Mouse (Mus musculus): ENCODE measurements at regions not wholly inside any gene's neighbourhood (a gene's known extent, or its start where the extent isn't known, plus 50 kb on each side); places are given as distances from the start of the nearest gene placed in this dataset.

DNA sequence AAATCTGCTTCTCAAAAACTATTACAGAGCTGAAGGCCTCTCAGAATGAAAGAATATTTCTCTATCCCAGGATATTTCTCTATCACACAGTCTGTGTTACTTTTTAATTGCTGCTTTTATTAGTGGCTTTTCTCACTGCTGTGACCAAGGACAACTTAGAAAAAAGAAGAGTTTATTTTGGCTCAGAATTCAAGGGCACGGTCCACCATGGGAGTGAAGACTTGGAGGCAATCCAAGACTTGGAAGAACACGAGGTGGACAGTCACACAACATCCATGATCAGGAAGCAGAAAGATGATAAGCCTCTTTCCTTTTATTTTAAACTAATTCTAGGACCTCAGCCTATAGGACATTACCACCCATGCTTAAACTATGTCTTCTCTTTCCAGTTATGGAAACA is 561.5 kb downstream of the Pdcd6ip start:
- Histone ChIP-seq H3K27ac (ENCODE audit: low read depth, low read length) (no peak overlapping the region), H3K4me3 (ENCODE audit: low read length) (no peak overlapping the region), H3K9me3 (ENCODE audit: control insufficient read depth, low read length) (no peaks in the 10 kb centered on the region), H3K9ac (ENCODE audit: low read depth, low read length) (no peak overlapping the region), H3K4me1 (ENCODE audit: control insufficient read depth, insufficient read depth, low read depth, low read length) (no peaks in the 10 kb centered on the region), H3K36me3 (ENCODE audit: control insufficient read depth, insufficient read depth, low read length) (no peaks in the 10 kb centered on the region), H3K4me2 (ENCODE audit: low read length) (no peak overlapping the region), H3K27me3 (replicated peaks; ENCODE audit: control insufficient read depth, insufficient read depth, low read length) (no peaks in the 10 kb centered on the region)
- 62% methylated on average over 2 of the region's 2 CpGs for WGBS
- no peak for ATAC-seq

DNA sequence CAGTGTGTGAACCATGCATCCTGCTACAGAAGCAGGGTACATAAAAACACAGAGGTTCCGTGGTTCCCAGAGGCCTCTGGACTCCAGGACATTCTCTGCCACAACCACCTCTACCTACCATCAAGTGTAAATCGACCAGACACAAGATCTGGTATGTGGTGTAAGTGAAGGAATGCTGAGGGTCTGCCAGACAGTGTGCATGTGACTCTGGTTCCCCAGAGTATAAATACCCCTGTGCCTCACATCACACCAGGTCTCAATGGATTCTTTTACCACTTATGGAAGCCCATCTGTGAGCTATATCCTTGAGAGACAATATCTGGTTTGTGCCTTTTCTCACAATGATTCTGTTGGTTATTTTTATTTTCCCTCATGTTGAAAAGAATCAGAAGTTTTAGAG is 563.0 kb downstream of the Pdcd6ip start:
- no peak overlapping the region for H3K4me3 ChIP-seq (ENCODE audit: low read length)
- H3K4me2 ChIP-seq (ENCODE audit: low read length) = no peak overlapping the region
- no peaks in the 10 kb centered on the region for H3K36me3 ChIP-seq (ENCODE audit: control insufficient read depth, insufficient read depth, low read length)
- no peaks in the 10 kb centered on the region for H3K9me3 ChIP-seq (ENCODE audit: control insufficient read depth, low read length)
- H3K9ac ChIP-seq (ENCODE audit: low read depth, low read length) = no peak overlapping the region
- H3K27me3 ChIP-seq (replicated peaks; ENCODE audit: control insufficient read depth, insufficient read depth, low read length) = no peaks in the 10 kb centered on the region
- H3K4me1 ChIP-seq (ENCODE audit: control insufficient read depth, insufficient read depth, low read depth, low read length) = no peaks in the 10 kb centered on the region
- WGBS = 78% methylated on average over 2 of the region's 2 CpGs
- ATAC-seq = no peak
- no peak overlapping the region for H3K27ac ChIP-seq (ENCODE audit: low read depth, low read length)

DNA sequence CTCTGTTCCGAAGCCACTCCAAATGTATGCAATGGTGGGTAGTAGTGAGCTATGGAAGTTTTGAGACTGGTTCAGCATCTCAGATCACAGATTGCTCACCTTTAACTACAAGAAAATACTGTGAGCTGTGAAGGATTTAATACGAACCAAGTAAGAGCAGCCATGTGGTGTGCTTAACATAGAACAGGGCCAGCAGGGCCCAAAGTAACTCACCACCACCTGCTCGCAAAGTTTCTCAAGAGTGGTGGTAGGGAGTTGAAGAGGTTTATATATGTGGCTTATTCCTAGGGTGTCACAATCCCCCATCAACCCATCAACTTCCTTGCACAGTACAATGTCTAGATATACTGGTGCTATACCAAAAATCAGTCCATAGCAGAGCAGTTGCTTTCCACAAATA is 573.4 kb downstream of the Pdcd6ip start:
- H3K4me2 ChIP-seq (ENCODE audit: low read length) = no peak overlapping the region
- H3K36me3 ChIP-seq (ENCODE audit: control insufficient read depth, insufficient read depth, low read length) = no peaks in the 10 kb centered on the region
- no peak overlapping the region for H3K27ac ChIP-seq (ENCODE audit: low read depth, low read length)
- no peaks in the 10 kb centered on the region for H3K9me3 ChIP-seq (ENCODE audit: control insufficient read depth, low read length)
- H3K4me1 ChIP-seq (ENCODE audit: control insufficient read depth, insufficient read depth, low read depth, low read length) = no peaks in the 10 kb centered on the region
- no peak overlapping the region for H3K4me3 ChIP-seq (ENCODE audit: low read length)
- no peak overlapping the region for H3K9ac ChIP-seq (ENCODE audit: low read depth, low read length)
- ATAC-seq = no peak
- H3K27me3 ChIP-seq (replicated peaks; ENCODE audit: control insufficient read depth, insufficient read depth, low read length) = no peaks in the 10 kb centered on the region
- 92% methylated on average over 3 of the region's 3 CpGs for WGBS

DNA sequence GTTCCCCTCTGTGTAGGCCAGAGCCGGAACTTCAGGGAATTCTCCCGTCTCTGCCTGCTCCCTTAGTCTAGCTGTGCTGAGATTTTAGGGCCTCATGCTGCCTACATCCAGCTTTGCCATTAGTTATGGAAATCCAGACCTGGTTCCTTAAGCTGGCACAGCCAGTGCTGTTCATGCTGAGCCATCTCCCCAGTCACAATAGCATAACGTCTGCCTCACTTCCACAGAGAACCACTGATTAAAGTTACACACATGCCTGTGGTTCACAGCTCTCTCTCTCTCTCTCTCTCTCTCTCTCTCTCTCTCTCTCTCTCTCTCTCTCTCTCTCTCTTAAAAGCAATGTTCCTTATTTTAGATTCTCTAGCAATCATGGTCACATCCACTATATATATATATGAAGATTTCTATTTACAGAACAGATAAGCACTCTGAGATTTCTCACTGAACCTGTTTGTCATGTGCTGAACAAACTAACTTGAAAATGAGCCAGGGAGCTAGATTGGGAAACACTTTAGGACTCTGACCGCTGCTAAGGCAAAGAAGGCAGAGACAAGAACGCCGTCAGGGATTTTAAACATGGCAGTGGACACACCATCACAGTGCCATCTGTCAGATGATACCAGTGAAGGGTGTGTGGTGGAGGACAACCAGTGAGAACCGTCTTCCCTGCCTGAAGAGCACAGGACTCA is 584.9 kb downstream of the Pdcd6ip start:
- Histone ChIP-seq H3K27me3 (replicated peaks; ENCODE audit: control insufficient read depth, insufficient read depth, low read length) (no peaks in the 10 kb centered on the region), H3K36me3 (ENCODE audit: control insufficient read depth, insufficient read depth, low read length) (no peaks in the 10 kb centered on the region), H3K4me2 (ENCODE audit: low read length) (no peak overlapping the region), H3K9ac (ENCODE audit: low read depth, low read length) (no peak overlapping the region), H3K9me3 (ENCODE audit: control insufficient read depth, low read length) (no peaks in the 10 kb centered on the region), H3K4me1 (ENCODE audit: control insufficient read depth, insufficient read depth, low read depth, low read length) (no peaks in the 10 kb centered on the region), H3K4me3 (ENCODE audit: low read length) (no peak overlapping the region), H3K27ac (ENCODE audit: low read depth, low read length) (no peak overlapping the region)
- WGBS = 74% methylated on average over 7 of the region's 7 CpGs
- ATAC-seq = no peak

DNA sequence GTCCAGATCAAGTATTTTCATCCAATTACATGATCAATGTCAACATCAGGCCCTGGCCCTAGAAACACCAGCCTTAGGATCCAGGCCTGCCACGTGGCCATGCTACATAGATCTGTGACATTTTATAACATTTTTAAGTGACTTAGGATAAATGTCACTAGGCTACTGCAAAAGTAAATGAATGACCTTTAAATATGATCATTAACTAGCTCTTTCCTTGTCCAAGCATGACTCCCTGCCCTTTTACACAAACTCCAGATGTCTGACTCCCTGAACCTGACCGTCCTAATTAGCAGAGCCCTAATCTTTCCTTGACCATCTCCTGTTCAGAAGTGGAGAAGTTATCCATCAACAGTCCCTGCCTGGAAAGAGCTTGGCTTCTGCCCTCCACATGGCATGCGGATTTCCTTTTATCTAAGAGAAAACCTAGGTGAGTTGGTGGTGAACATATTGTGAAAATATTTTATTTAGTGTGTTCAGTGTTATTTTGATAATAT is 585.8 kb downstream of the Pdcd6ip start:
- Histone ChIP-seq H3K36me3 (ENCODE audit: control insufficient read depth, insufficient read depth, low read length) (no peaks in the 10 kb centered on the region), H3K27ac (ENCODE audit: low read depth, low read length) (no peak overlapping the region), H3K4me2 (ENCODE audit: low read length) (no peak overlapping the region), H3K27me3 (replicated peaks; ENCODE audit: control insufficient read depth, insufficient read depth, low read length) (no peaks in the 10 kb centered on the region), H3K4me3 (ENCODE audit: low read length) (no peak overlapping the region), H3K9me3 (ENCODE audit: control insufficient read depth, low read length) (no peaks in the 10 kb centered on the region), H3K9ac (ENCODE audit: low read depth, low read length) (no peak overlapping the region), H3K4me1 (ENCODE audit: control insufficient read depth, insufficient read depth, low read depth, low read length) (no peaks in the 10 kb centered on the region)
- no peak for ATAC-seq
- 84% methylated on average over 3 of the region's 3 CpGs for WGBS

DNA sequence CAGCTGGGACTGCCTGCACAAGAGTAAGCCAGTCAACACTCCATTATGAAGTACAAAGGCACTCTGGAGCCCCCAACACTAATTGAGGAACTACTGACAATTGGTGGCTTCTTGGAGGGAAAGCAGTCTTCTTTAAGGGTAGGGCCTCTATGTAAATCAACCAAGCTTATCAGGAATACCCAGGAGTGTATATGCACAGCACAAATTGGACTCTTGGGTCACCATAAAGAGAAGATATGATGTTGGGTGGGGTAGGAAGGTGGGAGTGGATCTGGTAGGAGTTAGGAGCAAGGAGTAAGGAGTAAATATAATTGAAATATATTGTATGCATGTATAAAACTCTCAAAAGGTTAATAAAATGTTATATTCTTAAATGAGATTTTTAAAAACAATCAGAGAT is 587.7 kb downstream of the Pdcd6ip start:
- ATAC-seq = no peak
- Histone ChIP-seq H3K27ac (ENCODE audit: low read depth, low read length) (no peak overlapping the region), H3K9me3 (ENCODE audit: control insufficient read depth, low read length) (no peaks in the 10 kb centered on the region), H3K4me3 (ENCODE audit: low read length) (no peak overlapping the region), H3K4me2 (ENCODE audit: low read length) (no peak overlapping the region), H3K4me1 (ENCODE audit: control insufficient read depth, insufficient read depth, low read depth, low read length) (no peaks in the 10 kb centered on the region), H3K9ac (ENCODE audit: low read depth, low read length) (no peak overlapping the region), H3K36me3 (ENCODE audit: control insufficient read depth, insufficient read depth, low read length) (no peaks in the 10 kb centered on the region), H3K27me3 (replicated peaks; ENCODE audit: control insufficient read depth, insufficient read depth, low read length) (no peaks in the 10 kb centered on the region)

DNA sequence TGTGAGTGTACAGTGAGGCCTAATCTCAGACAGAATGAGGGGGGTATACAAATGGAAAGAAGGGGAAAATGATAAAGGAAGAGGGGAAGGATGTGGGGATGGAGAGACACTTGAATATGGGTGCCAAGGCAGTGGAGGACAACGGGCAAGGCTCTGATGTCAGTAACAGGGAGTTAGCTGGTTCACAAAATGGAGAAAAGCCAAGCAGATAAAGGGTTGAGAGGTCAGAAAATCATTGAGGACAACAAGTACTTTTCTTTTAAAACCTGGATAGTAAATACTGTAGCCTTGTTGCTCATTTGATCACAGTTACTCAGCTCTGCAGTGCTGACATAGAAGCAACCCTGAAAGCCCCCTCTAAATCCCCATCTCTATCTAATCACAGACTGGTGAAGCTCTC is 588.3 kb downstream of the Pdcd6ip start:
- H3K4me2 ChIP-seq (ENCODE audit: low read length) = no peak overlapping the region
- no peak overlapping the region for H3K9ac ChIP-seq (ENCODE audit: low read depth, low read length)
- H3K4me3 ChIP-seq (ENCODE audit: low read length) = no peak overlapping the region
- H3K27me3 ChIP-seq (replicated peaks; ENCODE audit: control insufficient read depth, insufficient read depth, low read length) = no peaks in the 10 kb centered on the region
- 94% methylated on average over 1 of the region's 1 CpGs for WGBS
- H3K4me1 ChIP-seq (ENCODE audit: control insufficient read depth, insufficient read depth, low read depth, low read length) = no peaks in the 10 kb centered on the region
- H3K36me3 ChIP-seq (ENCODE audit: control insufficient read depth, insufficient read depth, low read length) = no peaks in the 10 kb centered on the region
- H3K9me3 ChIP-seq (ENCODE audit: control insufficient read depth, low read length) = no peaks in the 10 kb centered on the region
- H3K27ac ChIP-seq (ENCODE audit: low read depth, low read length) = no peak overlapping the region
- ATAC-seq = no peak

DNA sequence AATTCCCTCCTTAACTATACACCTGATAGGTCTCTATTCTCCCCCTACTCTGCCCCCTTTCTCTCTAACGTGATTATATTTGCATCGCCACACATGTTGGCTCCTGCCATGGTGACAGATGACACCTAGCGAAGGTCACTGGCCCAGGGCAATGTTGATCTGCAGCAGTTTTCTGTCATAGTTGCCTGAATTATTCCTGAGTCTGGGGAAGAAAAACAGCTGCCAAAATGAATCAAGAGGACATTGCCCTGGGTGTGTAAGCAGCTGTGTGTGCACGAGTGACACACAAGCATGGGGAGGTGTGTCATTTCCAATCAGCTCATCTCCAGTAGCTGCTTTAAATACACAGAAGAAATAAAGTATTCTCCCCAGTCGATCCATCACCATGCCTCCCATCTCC is 592.5 kb downstream of the Pdcd6ip start:
- Histone ChIP-seq H3K27me3 (replicated peaks; ENCODE audit: control insufficient read depth, insufficient read depth, low read length) (no peaks in the 10 kb centered on the region), H3K27ac (ENCODE audit: low read depth, low read length) (no peak overlapping the region), H3K4me3 (ENCODE audit: low read length) (no peak overlapping the region), H3K9ac (ENCODE audit: low read depth, low read length) (no peak overlapping the region), H3K4me1 (ENCODE audit: control insufficient read depth, insufficient read depth, low read depth, low read length) (no peaks in the 10 kb centered on the region), H3K9me3 (ENCODE audit: control insufficient read depth, low read length) (no peaks in the 10 kb centered on the region), H3K36me3 (ENCODE audit: control insufficient read depth, insufficient read depth, low read length) (no peaks in the 10 kb centered on the region), H3K4me2 (ENCODE audit: low read length) (no peak overlapping the region)
- ATAC-seq = no peak
- WGBS = 68% methylated on average over 5 of the region's 5 CpGs

DNA sequence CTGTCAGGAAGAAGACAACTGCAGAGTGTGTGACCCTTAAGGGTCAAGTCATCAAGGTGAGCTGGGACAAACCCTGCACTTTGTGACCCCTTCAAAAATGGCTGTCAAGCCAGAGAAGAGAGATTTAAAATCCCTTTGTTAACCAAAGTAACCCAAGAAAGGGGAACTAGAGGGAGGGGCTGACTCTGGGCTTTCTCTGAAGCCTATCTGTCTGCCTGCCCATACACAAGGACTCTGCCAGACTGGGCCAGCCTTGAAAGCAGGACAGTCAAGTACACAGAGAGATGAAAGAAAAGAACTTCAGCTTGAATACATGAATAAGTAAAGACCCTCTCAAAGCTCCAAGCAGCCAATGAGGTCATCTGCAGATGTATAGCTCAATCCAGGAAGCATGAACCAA is 595.3 kb downstream of the Pdcd6ip start:
- Histone ChIP-seq H3K9ac (ENCODE audit: low read depth, low read length) (no peak overlapping the region), H3K36me3 (ENCODE audit: control insufficient read depth, insufficient read depth, low read length) (no peaks in the 10 kb centered on the region), H3K4me2 (ENCODE audit: low read length) (no peak overlapping the region), H3K27me3 (replicated peaks; ENCODE audit: control insufficient read depth, insufficient read depth, low read length) (no peaks in the 10 kb centered on the region), H3K4me1 (ENCODE audit: control insufficient read depth, insufficient read depth, low read depth, low read length) (no peaks in the 10 kb centered on the region), H3K9me3 (ENCODE audit: control insufficient read depth, low read length) (no peaks in the 10 kb centered on the region), H3K4me3 (ENCODE audit: low read length) (no peak overlapping the region), H3K27ac (ENCODE audit: low read depth, low read length) (no peak overlapping the region)
- no peak for ATAC-seq

DNA sequence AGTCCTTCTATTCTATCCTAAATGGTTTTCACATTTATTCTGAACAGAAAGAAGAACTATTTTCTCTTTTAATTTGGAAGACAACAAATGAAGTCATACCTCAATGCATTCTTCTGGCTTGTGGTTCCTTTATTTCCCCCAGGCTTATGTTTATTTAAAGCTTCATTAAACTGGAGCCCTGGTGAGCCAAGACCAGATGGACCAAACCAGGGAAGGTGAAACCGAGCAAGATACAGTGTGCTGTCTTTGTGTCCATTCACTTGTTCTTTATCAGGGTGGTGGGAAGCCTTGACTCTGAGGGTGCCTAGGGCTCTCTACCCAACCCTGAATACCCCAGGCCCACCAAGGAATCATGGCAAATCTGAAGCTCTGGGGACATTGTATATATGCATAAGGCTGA is 606.3 kb downstream of the Pdcd6ip start:
- WGBS = 45% methylated on average over 1 of the region's 1 CpGs
- no peaks in the 10 kb centered on the region for H3K27me3 ChIP-seq (replicated peaks; ENCODE audit: control insufficient read depth, insufficient read depth, low read length)
- H3K27ac ChIP-seq (ENCODE audit: low read depth, low read length) = no peak overlapping the region
- H3K4me2 ChIP-seq (ENCODE audit: low read length) = no peak overlapping the region
- no peak overlapping the region for H3K4me3 ChIP-seq (ENCODE audit: low read length)
- H3K36me3 ChIP-seq (ENCODE audit: control insufficient read depth, insufficient read depth, low read length) = no peaks in the 10 kb centered on the region
- H3K9me3 ChIP-seq (ENCODE audit: control insufficient read depth, low read length) = no peaks in the 10 kb centered on the region
- H3K9ac ChIP-seq (ENCODE audit: low read depth, low read length) = no peak overlapping the region
- no peaks in the 10 kb centered on the region; the same call in 1 of the 2 replicates for H3K4me1 ChIP-seq (ENCODE audit: control insufficient read depth, insufficient read depth, low read depth, low read length)
- no peak for ATAC-seq

Data from hindbrain, embryonic 16.5 days (tissue).